Mouse (Mus musculus) G1E (cell line): ENCODE measurements around the gene Ralgapa2.
A peak's percentile ranks its signal among the peaks of the same experiment; 100 is the strongest.

Experiments
- CTCF ChIP-seq: IDR thresholded peaks from 2 replicates; pipeline ENCODE4 v1.5.1; 2012; ENCODE audit warnings: low read depth, low read length, inconsistent platforms, mixed read lengths
- GATA1 ChIP-seq: IDR thresholded peaks from 2 replicates; pipeline ENCODE4 v1.6.1; 2012; ENCODE audit warnings: borderline replicate concordance, low read length, inconsistent platforms, mixed read lengths
- POLR2AphosphoS5 ChIP-seq: IDR thresholded peaks from 2 replicates; pipeline ENCODE4 v1.6.1; 2012; ENCODE audit warnings: low read depth, low read length, inconsistent platforms; ENCODE audit not compliant: insufficient replicate concordance
- TAL1 ChIP-seq: conservative IDR thresholded peaks from 2 replicates; pipeline ENCODE4 v1.6.1; 2012; ENCODE audit warnings: low read depth, low read length, inconsistent platforms, mixed read lengths

GRCm38 (mm10) chr2:146281346-146281745 is 230.8 kb downstream of the Ralgapa2 start:
- TF ChIP-seq CTCF: no peak
- no peak for TF ChIP-seq POLR2AphosphoS5
- peak; percentile 76 for TF ChIP-seq TAL1
- no peak for TF ChIP-seq GATA1
